Mouse (Mus musculus) olfactory bulb, adult 2 months (tissue): ENCODE measurements around the gene Rab3d.
A peak's percentile ranks its signal among the peaks of the same experiment; 100 is the strongest.

Source experiments
- CTCF ChIP-seq: fragments of 200-500 bp; IDR thresholded peaks from 2 replicates; pipeline ENCODE4 v1.5.1; 2012; ENCODE audit warnings: low read depth, mild to moderate bottlenecking, low read length, moderate library complexity; ENCODE audit not compliant: insufficient read depth
- POLR2A ChIP-seq: fragments of 200-500 bp; IDR thresholded peaks from 2 replicates; pipeline ENCODE4 v1.6.1; 2012; ENCODE audit warnings: mild to moderate bottlenecking, low read depth, low read length, moderate library complexity; ENCODE audit not compliant: insufficient read depth

DNA sequence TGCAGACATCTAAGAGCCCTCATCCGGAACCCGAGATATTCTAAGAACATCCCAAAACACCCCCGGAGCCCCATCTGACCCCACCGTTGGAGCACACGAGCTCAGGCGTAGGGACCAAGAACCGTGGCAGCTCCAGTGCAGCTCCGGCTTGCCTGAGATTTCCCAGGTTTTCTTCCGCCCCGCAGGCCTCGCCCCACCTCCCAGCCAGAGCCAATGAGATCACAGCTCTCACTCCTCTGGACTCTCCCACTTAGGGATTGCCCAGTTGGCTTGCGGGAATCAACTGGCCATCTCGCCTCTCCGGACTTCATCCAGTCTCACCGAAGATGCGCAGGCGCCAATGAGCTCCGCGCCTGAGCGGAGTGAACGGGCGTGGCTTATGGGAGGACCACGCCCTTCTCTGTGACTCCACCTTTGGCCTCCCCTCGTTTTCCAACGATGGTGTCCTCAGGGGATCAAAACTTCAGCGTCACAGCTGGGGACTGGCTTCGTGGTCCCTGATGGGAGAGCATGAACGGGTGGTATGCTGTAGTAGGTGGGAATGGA, 9.3 kb upstream of the Rab3d start, which contains the start of the genes Ccdc159 and Tmem205:
- no peak for TF ChIP-seq CTCF
- peak; percentile 47 for TF ChIP-seq POLR2A
